Mouse (Mus musculus) CD4-positive, CD25-positive, alpha-beta regulatory T cell, adult 4 months (primary cell): ENCODE results near the gene Brox. TPM values are rescaled to one million over a fixed set of nuclear protein-coding genes. Genes with fewer than 3 reads are reported as not detected.

ENCODE experiments used
- ATAC-seq: one replicate; pipeline ENCODE4 v1.8.0; 2017
- polyA plus RNA-seq, 2 experiments: library from polyadenylated mRNA; unstranded; fragments of 100-300 nt; shearing (Covaris generic); gene quantifications; one replicate each; pipeline ENCODE4 v1.2.1; 2017

The Brox gene
- polyA plus RNA-seq, 2 experiments from 2014 or later, result 35.4 to 35.9 TPM

- ATAC-seq, result peak; percentile 90
Observed at GRCm38 (mm10) chr1:183272867-183273818, 23.9 kb downstream of the Brox start.

DNA sequence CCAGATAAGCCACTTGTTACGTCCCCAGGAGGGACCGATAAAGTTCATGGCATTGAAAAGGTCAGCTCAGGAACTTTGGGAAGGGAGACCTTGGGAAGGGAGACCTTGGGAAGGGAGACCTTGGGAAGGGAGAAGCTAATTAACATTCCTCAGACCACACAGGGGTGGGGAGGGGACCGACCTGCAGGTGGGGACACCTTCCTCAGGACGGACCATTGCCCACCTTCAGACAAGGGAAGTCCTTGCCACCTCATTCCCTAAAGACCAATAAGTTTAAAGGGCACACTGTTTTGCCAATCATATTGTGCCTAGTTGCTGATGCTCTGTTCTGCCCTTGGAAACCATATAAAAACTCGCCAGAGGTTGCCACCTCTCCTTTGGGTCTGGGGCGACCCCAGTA lies 29.4 kb downstream of the Brox start:
- ATAC-seq, result no peak

GRCm38 (mm10) chr1:183265921-183266467 lies 31.1 kb downstream of the Brox start:
- ATAC-seq, result peak; percentile 96

GRCm38 (mm10) chr1:183264145-183265008 lies 32.7 kb downstream of the Brox start:
- no peak for ATAC-seq

- ATAC-seq, result no peak
Observed at GRCm38 (mm10) chr1:183252574-183252973, 44.5 kb downstream of the Brox start.

DNA sequence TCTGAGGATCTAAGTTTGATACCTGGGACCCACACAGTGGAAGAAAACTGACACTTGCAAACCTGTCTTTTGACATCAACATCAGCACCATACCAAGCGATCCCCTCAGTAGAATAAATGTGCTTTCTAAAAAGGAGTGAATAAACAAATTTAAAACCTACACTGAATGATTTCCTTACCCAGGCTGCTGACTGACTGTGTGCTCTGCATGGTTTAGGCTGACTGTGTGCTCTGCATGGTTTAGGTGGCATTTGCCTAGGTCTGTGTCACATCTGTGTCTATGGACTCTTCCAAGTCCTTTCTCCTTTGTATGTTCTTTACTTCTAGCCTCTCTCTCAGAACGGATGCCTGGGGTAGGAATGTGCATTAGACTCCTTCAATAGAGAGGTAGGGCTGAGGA lies 45.3 kb downstream of the Brox start:
- ATAC-seq, result no peak

GRCm38 (mm10) chr1:183250612-183251011 lies 46.5 kb downstream of the Brox start:
- ATAC-seq, result no peak

DNA sequence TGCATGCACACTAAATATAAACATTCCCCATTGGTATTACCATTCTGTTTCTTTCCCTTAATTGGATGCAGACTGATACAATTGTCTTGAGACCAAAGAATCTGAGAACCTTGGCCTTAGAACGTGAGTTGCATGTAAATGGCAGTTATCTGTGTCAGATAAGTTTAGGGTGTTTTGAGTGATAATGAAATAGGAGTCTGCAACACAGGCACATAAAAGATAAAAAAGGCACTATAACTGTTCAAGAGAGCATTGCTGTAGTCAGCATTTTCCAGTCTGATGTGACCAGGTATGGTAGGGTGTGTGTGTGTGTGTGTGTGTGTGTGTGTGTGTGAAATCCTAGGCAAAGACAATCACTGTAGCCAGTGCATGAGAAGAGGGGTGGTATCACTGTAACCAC lies 48.9 kb downstream of the Brox start:
- no peak for ATAC-seq

GRCm38 (mm10) chr1:183243293-183243692 lies 53.8 kb downstream of the Brox start:
- ATAC-seq, result no peak

- ATAC-seq, result peak; percentile 63
Observed at GRCm38 (mm10) chr1:183237901-183238300, 59.2 kb downstream of the Brox start.

GRCm38 (mm10) chr1:183236460-183236859 lies 60.6 kb downstream of the Brox start:
- ATAC-seq, result no peak

DNA sequence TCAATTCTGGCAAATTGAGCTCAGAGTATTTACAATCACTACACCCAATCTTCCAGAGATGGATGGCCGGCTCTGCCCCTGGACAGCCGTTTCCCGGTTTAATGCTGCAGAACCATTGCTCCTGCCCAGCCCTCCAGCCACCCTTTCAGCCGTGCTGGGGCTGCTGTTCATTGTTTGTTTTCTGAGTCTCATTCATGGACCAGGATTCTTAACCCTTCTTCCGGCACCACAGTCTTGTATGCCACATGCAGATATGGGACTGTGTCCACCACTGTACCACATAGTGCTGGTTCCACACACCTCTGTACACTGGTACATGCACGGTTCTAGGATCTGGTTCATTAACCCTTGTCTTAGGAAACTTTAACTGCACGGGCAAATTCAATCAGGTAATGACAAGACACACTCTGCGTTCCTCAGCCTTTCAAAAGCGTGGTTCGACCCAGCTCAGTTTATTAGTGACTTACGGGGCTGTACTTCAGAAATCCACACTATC lies 63.3 kb downstream of the Brox start:
- no peak for ATAC-seq

DNA sequence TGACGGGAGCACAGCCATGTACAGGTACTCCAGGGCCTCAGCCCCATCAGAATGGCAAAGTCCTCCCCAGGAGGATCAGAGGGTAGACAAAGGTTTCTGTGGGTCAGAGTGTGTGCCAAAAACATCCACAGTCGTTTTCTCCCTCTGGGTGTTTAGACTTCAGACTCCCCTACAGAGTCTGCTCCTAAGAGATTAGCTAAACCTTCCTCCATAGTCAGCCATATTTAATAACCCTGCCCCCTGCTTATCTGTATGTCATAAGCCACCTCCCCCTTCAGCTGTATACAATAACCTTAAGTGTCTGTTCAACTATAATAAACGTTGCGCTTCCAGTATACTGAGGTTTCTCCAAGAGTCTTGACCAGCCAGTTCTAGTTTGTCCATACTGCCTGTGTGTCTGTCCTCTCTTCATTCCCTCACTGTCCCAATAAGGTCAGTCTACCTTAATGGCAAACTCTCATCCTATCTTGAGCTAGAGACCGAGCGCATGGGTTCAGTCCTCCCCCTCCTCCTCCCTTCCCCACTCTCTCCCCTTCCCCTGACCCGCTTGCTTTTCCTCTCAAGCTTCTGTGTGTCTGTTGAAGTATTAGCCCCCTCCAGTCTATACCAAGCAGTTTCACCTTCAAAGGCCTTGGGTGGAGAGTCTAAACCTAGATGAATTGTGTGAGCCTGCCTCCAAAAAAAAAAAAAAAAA lies 63.9 kb downstream of the Brox start:
- no peak for ATAC-seq

GRCm38 (mm10) chr1:183227469-183227868 lies 69.6 kb downstream of the Brox start:
- no peak for ATAC-seq

Other genes with a start within 250 kb of the Brox start
- gene Disp1, start 75.7 kb downstream of the Brox start, polyA plus RNA-seq, result 10 to 100 TPM; 10.5 to 12.7 TPM
- gene Aida, start 679 bp downstream of the Brox start, polyA plus RNA-seq, result 10 to 100 TPM; 11.0 to 14.0 TPM
- 100 to 1,000 TPM in 1 of 2 experiments, 10 to 100 TPM in 1; 94.4 to 110 TPM for gene Mia3, start 72.3 kb upstream of the Brox start, polyA plus RNA-seq
- 10 to 100 TPM; 31.3 to 39.7 TPM for gene Taf1a, start 91.7 kb upstream of the Brox start, polyA plus RNA-seq
- gene Hhipl2, start 120.9 kb upstream of the Brox start, polyA plus RNA-seq, result not detected